Mouse (Mus musculus) lung, adult 2 months (tissue): ENCODE data around the gene Ptprr. TPM values are rescaled to one million over a fixed set of nuclear protein-coding genes. Genes with fewer than 3 reads are reported as not detected.

ENCODE experiments used
- DNase-seq: peaks from one replicate; pipeline ENCODE4 v3.0.0; 2022
- H3K4me1 ChIP-seq: fragments of 200-500 bp; 2 replicates; pipeline ENCODE4 v1.6.1; 2011; ENCODE audit warnings: low read length; ENCODE audit not compliant: control insufficient read depth, insufficient read depth
- H3K4me3 ChIP-seq: fragments of 200-500 bp; replicated peaks from 2 replicates; pipeline ENCODE3; 2011; ENCODE audit warnings: low read depth, mild to moderate bottlenecking, control low read depth, low read length; ENCODE audit errors: extremely low read depth
- CTCF ChIP-seq: fragments of 200-500 bp; IDR thresholded peaks from 2 replicates; pipeline ENCODE4 v1.5.1; 2011; ENCODE audit warnings: mild to moderate bottlenecking, low read length, control low read depth; ENCODE audit not compliant: insufficient read depth
- POLR2A ChIP-seq: fragments of 200-500 bp; IDR thresholded peaks from 2 replicates; pipeline ENCODE4 v1.6.1; 2011; ENCODE audit warnings: low read depth, mild to moderate bottlenecking, control low read depth, low read length, borderline replicate concordance; ENCODE audit errors: extremely low read depth
- WGBS: fragments of 180-500 bp; shearing (Covaris S2); methylation state at CpG from one replicate; pipeline ENCODE4 v1.1.7; 2018; 5-methylcytosine and 5-hydroxymethylcytosine counted together
- polyA plus RNA-seq: library from polyadenylated mRNA; depleted of rRNA; stranded (reverse); fragments of >200 nt; gene quantifications from 2 replicates; pipeline ENCODE4 v1.2.3, GENCODE M21; 2012

Gene Ptprr
- polyA plus RNA-seq, 1 experiment = 0.89 TPM

DNA sequence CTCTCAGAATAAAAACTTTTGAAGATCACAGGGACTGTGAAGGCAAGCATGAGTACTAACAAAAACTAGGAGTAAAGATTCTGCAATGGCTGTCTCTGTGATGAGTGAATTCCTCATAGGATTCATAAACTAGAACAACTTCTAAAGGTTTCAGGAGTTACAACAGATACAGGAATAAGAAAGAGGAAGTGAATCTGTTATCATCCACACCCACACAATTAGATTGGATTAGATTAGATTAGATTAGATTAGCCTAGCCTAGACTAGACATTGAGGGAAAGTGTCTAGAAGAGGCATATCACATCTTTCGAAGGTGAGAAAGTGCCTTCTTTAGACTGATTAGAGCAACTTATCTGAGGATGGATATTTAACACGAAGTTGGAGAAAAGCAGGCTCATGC is 117.2 kb downstream of the Ptprr start:
- no peaks in the 10 kb centered on the region for H3K4me1 ChIP-seq
- H3K4me3 ChIP-seq = no peak overlapping the region
- TF ChIP-seq CTCF = no peak
- TF ChIP-seq POLR2A = no peak
- 80% methylated on average over 2 of the region's 2 CpGs for WGBS
- DNase-seq = no peak

DNA sequence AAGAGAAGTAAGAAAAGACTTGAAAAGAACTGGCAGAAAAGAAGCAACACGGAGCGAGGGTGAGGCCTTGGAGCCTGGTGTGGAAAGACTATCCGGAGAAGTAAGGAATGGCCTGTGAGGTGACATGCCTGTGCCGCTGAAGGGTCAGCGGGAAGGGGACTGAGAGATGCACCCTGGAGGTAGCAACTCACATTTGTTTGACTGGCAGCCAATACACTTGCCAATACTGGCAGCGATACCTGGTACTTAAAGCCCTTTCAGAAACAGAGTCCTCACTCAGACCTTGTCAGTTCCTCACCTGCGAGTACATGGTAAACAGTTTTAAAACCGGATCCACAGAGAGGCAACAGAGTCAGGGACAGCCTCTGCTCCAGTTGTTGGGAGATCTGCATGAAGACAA is 122.2 kb downstream of the Ptprr start:
- 85% methylated on average over 8 of the region's 8 CpGs for WGBS
- DNase-seq = no peak
- TF ChIP-seq POLR2A (no peak), CTCF (no peak)
- H3K4me1 ChIP-seq = no peaks in the 10 kb centered on the region
- H3K4me3 ChIP-seq = no peak overlapping the region

DNA sequence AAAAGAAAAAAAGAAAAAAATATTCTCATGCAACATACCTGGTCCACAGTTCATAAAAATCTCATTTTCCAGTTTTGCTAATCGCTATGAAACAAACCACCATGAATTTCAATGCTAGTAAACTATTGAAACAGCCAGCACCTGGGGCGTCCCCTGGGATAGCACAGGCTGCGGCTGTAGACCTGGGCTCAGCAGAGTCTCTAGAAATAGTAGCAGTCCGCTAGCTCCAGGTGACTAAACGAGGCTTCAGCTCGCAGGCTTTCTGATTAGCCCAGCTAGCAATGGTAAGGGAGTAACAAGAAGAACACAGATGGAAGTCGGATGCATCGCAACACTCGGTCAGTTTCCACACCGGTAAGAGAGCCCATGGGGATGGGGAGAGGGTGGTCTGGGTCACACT is 125.7 kb downstream of the Ptprr start:
- TF ChIP-seq POLR2A = no peak
- TF ChIP-seq CTCF = no peak
- Histone ChIP-seq H3K4me1 (no peaks in the 10 kb centered on the region), H3K4me3 (no peak overlapping the region)
- 89% methylated on average over 10 of the region's 10 CpGs for WGBS
- DNase-seq = no peak

DNA sequence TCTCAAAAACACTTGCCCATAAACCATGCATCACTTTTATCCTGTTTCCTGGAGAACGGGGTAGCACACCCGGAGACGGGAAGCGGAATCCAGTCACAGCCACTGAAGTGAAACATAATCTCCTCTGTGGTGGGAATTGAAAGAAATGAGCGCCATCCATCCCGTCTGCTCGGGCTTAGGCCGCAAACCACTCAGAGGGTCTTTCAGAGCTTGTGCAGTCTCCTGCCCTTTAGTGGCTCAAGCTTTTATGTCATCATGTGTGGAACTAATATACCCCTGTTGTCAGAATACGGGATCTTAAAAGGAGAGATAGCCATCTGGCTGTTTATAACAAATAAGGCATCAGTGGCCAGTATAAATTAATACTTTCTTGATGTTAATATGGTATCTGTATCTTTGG is 128.1 kb downstream of the Ptprr start:
- H3K4me3 ChIP-seq = no peak overlapping the region
- no peak for TF ChIP-seq CTCF
- no peak for TF ChIP-seq POLR2A
- H3K4me1 ChIP-seq = no peaks in the 10 kb centered on the region
- 77% methylated on average over 9 of the region's 9 CpGs for WGBS
- no peak for DNase-seq

DNA sequence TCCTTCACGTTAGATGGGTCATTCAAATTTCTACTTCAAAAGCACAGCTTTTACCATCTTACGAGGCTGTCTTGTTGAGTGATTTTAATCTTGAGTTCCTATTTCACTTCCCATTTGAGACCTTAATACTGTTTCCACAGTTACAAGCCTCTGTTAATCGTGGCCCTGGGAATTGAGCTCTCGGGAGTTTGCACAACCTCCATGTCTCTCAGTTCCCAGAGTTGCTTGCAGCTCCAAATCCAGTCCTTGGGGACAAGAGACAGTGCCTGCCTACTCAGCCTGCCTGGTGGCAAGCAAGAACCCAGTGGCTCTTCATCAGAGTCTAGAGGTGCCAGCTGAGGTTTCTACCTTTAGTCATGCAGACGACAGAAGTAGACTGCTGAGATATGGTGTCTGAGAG is 136.7 kb downstream of the Ptprr start:
- H3K4me1 ChIP-seq = no peaks in the 10 kb centered on the region
- H3K4me3 ChIP-seq = no peak overlapping the region
- no peak for DNase-seq
- TF ChIP-seq CTCF (no peak), POLR2A (no peak)
- WGBS = 81% methylated on average over 5 of the region's 5 CpGs

DNA sequence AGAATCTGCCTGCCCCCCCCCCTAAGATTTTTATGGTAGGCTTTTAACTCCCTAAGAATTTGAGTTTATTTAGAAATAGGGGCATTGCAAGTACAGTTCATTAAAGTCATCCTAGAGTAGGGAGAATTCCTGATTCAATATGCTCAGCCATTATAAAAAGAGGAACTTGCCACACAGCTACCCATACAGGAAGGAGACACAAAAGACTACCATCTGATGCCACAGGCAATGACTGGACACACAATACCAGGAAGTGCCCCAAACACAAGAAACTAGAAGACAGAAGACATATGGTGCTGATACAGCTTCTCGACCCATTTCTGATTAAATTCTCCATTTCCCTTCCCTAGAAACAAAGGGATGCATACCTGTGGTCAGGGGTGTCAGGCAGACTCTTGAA is 138.7 kb downstream of the Ptprr start:
- TF ChIP-seq CTCF = no peak
- TF ChIP-seq POLR2A = no peak
- no peaks in the 10 kb centered on the region for H3K4me1 ChIP-seq
- no peak overlapping the region for H3K4me3 ChIP-seq
- 43% methylated on average over 1 of the region's 1 CpGs for WGBS
- no peak for DNase-seq

DNA sequence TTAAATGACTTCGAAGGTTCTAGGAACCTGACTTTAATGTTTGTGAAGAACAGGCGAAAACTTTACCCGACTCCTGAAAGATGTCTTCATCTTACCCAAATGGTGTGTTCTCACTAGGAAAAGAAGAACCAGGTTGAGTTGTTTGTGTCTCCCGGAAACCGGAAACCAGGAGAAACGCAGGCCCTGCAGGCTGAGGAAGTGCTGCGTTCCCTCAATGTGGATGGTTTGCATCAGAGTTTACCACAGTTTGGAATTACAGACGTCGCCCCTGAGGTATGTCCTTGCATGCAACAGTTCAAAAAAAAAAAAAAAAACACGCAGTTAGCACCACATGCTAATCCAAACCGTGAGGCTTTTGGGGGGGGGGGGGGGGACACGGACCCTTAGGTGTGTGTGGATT is 144.3 kb downstream of the Ptprr start:
- TF ChIP-seq POLR2A = no peak
- TF ChIP-seq CTCF = no peak
- Histone ChIP-seq H3K4me3 (no peak overlapping the region), H3K4me1 (no peaks in the 10 kb centered on the region)
- 66% methylated on average over 12 of the region's 12 CpGs for WGBS
- DNase-seq = no peak

DNA sequence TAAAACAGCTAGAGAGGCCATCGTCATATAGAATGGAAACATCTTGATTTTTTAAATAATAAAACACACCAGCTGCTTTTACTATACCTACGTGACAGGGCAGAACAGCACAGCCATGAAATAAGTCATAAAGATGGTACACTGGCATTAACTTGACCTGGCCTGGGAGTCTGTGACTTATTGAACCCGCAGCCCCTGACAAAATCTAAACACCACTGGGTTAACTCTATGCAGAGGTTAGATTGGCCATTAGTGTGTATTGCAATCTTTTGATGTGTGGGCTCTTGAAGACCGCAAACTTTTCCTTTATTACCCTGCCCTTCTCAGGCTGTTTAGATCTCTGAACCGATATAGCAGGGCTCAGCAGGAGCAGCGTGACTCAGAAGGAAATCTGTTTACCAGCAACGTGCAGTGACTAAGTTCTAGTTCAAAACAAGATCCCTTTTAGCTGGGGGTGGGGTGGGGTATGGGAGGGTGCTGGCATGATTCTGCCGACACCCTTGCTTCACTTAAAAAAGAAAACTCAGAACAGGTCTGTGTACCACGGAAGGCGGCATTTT is 157.4 kb downstream of the Ptprr start:
- no peak for DNase-seq
- no peak overlapping the region for H3K4me3 ChIP-seq
- 50% methylated on average over 10 of the region's 10 CpGs for WGBS

DNA sequence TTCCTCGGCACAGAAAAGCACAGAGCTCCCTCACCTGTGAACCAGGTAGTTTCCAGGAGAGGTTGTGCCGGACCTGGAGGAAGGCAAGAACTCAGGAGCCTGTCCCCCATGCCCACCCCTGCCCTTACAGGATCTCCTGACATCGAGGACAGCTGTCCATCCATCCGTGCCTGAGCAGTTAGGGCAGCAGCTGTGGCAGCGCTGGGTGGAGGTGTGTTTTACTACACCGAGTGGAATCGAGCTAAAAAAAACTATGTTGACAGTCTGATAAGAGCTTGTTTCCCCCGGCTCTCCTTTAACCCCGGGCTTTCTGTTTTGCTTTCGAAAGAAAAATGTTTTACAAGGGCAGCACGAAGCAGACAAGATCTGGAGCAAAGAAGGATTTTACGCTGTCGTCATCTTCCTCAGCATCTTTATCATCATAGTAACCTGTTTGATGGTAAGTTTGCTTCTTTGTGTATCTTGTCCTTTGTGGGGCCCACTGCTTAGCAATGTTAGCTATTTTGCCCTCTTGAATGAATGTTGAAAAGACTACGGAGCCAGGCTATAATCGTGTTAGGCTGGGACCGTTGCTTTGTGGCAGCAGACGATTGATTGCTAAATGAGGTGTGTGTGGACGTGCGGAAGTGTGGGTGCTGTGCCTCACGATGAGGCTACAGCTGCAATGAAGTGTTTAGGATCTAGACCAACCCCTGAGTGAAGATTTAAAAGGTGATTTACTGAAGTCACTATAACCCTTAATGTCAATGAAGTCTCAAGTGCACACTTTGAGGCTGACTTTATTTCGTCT is 159.6 kb downstream of the Ptprr start:
- H3K4me1 ChIP-seq = no peaks in the 10 kb centered on the region
- no peak for DNase-seq
- no peak overlapping the region for H3K4me3 ChIP-seq
- 7% methylated on average over 21 of the region's 21 CpGs for WGBS
- TF ChIP-seq POLR2A = no peak

More for the DNA sequence above, 157.4 kb downstream of the Ptprr start:
- TF ChIP-seq CTCF = no peak
- TF ChIP-seq POLR2A = no peak
- H3K4me1 ChIP-seq = no peaks in the 10 kb centered on the region

DNA sequence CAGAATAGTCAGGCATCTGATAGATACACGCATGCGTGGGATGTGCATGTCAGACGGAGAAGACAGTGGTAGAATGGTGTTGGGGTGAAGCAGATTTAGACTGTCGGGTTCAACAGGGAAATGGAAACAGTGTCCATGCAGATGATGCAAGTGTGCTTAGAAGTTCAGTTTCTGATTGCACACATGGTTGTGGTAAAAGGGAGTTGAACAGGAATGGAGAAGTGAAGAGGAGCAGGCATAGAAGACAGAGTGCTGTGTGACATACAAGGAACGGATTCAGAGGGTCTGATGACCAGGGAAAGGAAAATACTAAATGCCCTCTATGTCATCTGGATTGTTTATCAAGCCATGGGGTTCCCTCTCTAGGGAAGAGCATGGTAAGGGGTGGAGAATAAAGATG is 163.2 kb downstream of the Ptprr start:
- H3K4me3 ChIP-seq = no peak overlapping the region
- 79% methylated on average over 5 of the region's 5 CpGs for WGBS
- TF ChIP-seq POLR2A = no peak
- no peaks in the 10 kb centered on the region for H3K4me1 ChIP-seq
- DNase-seq = no peak

DNA sequence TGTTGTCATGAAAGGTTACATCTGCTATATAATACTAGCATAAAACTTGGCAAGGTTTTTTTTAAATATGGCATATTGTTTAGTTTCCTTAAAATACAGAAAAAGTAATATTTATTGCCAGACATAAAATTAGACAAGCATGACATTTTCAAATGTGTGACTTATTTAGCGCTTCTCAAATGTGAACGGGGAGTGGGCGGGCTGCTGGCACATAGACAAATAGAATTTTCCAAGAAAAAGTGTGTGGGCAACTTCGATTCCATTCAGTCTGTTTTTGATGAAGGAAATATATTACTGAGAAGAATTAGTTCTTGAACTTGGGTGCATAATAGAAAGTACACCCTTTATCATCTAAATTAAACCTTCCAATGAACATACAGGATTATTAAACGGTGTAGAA is 164.2 kb downstream of the Ptprr start:
- Histone ChIP-seq H3K4me1 (no peaks in the 10 kb centered on the region), H3K4me3 (no peak overlapping the region)
- DNase-seq = no peak
- TF ChIP-seq CTCF = no peak
- TF ChIP-seq POLR2A = no peak
- 73% methylated on average over 5 of the region's 5 CpGs for WGBS
